Mouse (Mus musculus) limb, embryonic 11.5 days (tissue): ENCODE data around the gene Zfp850. TPM values are rescaled to one million over a fixed set of nuclear protein-coding genes. Genes with fewer than 3 reads are reported as not detected.

Source experiments
- ATAC-seq: fragments of 200-750 bp; cut with Nextera tagmentation; 2 replicates; pipeline ENCODE4 v1.8.0; 2017; ENCODE audit warnings: low read depth; ENCODE audit not compliant: insufficient number of reproducible peaks, low FRiP score, low TSS enrichment
- DNase-seq: peaks from one replicate; pipeline ENCODE4 v3.0.0-alpha.2; 2015; ENCODE audit warnings: low spot score
- H3K27ac ChIP-seq: fragments of 300-500 bp; sonication (generic); replicated peaks from 2 replicates; pipeline ENCODE4 v1.5.1; 2014; ENCODE audit warnings: low read depth, mild to moderate bottlenecking, low read length
- H3K27me3 ChIP-seq: fragments of 300-500 bp; sonication (generic); 2 replicates; pipeline ENCODE4 v1.6.1; 2014; ENCODE audit warnings: mild to moderate bottlenecking, low read length, mixed read lengths; ENCODE audit not compliant: control insufficient read depth, insufficient read depth
- H3K36me3 ChIP-seq: fragments of 300-500 bp; sonication (generic); 2 replicates; pipeline ENCODE4 v1.6.1; 2014; ENCODE audit warnings: mild to moderate bottlenecking, low read length, moderate library complexity, mixed read lengths; ENCODE audit not compliant: control insufficient read depth, insufficient read depth
- H3K4me1 ChIP-seq: fragments of 300-500 bp; sonication (generic); 2 replicates; pipeline ENCODE4 v1.6.1; 2014; ENCODE audit warnings: low read length, mixed read lengths; ENCODE audit not compliant: control insufficient read depth, insufficient read depth
- H3K4me2 ChIP-seq: fragments of 300-500 bp; sonication (generic); 2 replicates; pipeline ENCODE4 v1.6.1; 2014; ENCODE audit warnings: low read depth, mild to moderate bottlenecking, moderate library complexity; ENCODE audit not compliant: severe bottlenecking
- H3K4me3 ChIP-seq: fragments of 300-500 bp; sonication (generic); 2 replicates; pipeline ENCODE4 v1.5.1; 2014; ENCODE audit warnings: low read depth, low read length
- H3K9ac ChIP-seq: fragments of 300-500 bp; sonication (generic); 2 replicates; pipeline ENCODE4 v1.6.1; 2014; ENCODE audit warnings: mild to moderate bottlenecking, low read length
- H3K9me3 ChIP-seq: fragments of 300-500 bp; sonication (generic); 2 replicates; pipeline ENCODE4 v1.6.1; 2016; ENCODE audit warnings: low read length; ENCODE audit not compliant: control insufficient read depth
- WGBS: fragments of 180-500 bp; shearing (Covaris S2); extraction: QIAGEN DNeasy Blood & Tissue Kit; methylation state at CpG from one replicate; pipeline ENCODE4 v1.1.7; 2014; 5-methylcytosine and 5-hydroxymethylcytosine counted together
- polyA plus RNA-seq: library from polyadenylated mRNA; unstranded; fragments of >200 nt; fragmentation: Nextera tagmentation; extraction: Ambion mirVana; gene quantifications from 2 replicates; pipeline ENCODE4 v1.2.1, GENCODE M21; 2014

Gene Zfp850
- 8.6 and 9.2 TPM in 2 replicates for polyA plus RNA-seq

DNA sequence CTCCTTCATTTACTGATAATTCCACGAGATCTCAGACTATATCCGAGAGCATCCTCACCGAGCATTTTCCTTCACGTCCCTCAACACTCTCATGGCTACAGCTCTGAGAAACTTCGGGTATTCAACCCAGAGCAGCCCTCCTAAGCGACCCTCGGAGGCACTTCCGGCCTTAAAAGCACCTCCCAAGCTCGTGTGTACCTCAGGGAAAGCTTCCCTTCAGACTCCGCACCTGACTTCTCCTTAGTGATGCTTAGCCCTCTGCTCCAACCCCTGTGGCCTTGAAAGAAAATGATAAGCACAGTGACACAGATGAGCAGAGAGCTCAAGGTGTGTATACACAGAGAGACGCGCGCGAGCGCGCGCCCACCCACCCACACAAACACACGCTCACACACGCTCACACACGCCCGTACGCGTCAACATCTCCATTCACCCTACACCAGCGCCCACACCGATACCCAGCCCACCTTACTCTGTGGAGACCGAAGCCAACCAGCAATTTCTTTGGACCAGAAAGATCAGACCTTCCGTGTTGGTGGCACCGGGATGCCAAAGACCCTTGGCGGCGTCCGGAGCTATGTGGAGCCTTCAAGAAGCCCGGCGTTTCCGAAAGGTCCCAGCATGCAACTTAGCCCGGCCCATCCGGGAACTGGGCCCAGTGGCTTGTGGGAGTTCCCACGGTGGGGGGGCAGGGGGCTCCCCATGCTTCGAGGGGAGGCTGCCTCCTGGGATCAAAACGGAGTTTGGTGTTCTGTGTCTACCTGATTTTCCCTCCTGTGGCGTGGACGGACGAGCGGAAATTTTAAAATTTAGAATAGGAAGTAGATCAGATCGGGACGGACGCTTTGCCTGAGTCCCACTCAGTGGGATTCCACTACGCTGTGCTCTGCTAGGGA is at the start of gene Zfp850:
TSS of gene Zfp850 (minus strand) at position 567 of the 896 bp plus-strand sequence.
- Histone ChIP-seq H3K27ac (no peak within 1 kb of the TSS; the same call in 1 of the 2 replicates), H3K27me3 (no peaks in the 10 kb centered on the region), H3K36me3 (no peaks in the 10 kb centered on the region), H3K9ac (peak within 1 kb of the TSS; percentile 54), H3K9me3 (no peaks in the 10 kb centered on the region), H3K4me2 (peak within 1 kb of the TSS; percentile 51), H3K4me3 (peak within 1 kb of the TSS; percentile 68), H3K4me1 (no peaks in the 10 kb centered on the region)
- WGBS: under 1% methylated on average over 47 of the region's 47 CpGs
- peak; percentile 81 for ATAC-seq
- peak; percentile 85 for DNase-seq

GRCm38 (mm10) chr7:28059972-28060371 is 46.1 kb upstream of the Zfp850 start:
- no peak overlapping the region for H3K4me3 ChIP-seq
- H3K27ac ChIP-seq: no peak overlapping the region
- H3K36me3 ChIP-seq: no peaks in the 10 kb centered on the region
- no peak for ATAC-seq
- H3K4me2 ChIP-seq: no peak overlapping the region
- H3K9ac ChIP-seq: no peak overlapping the region
- no peaks in the 10 kb centered on the region for H3K27me3 ChIP-seq
- 81% methylated on average over 1 of the region's 1 CpGs for WGBS
- no peaks in the 10 kb centered on the region for H3K9me3 ChIP-seq
- no peaks in the 10 kb centered on the region for H3K4me1 ChIP-seq
- no peak for DNase-seq

GRCm38 (mm10) chr7:28053046-28053930 is 39.4 kb upstream of the Zfp850 start:
- DNase-seq (no peak), ATAC-seq (no peak)
- H3K9me3 ChIP-seq: no peaks in the 10 kb centered on the region
- H3K27me3 ChIP-seq: no peaks in the 10 kb centered on the region
- WGBS: 84% methylated on average over 6 of the region's 6 CpGs
- H3K36me3 ChIP-seq: no peaks in the 10 kb centered on the region
- no peak overlapping the region for H3K9ac ChIP-seq
- 0 out of 2 replicates have a peak, but pooled peaks cover 3% of the 10 kb centered on the region for H3K4me1 ChIP-seq
- H3K4me3 ChIP-seq: no peak overlapping the region
- no peak overlapping the region for H3K27ac ChIP-seq
- no peak overlapping the region for H3K4me2 ChIP-seq

DNA sequence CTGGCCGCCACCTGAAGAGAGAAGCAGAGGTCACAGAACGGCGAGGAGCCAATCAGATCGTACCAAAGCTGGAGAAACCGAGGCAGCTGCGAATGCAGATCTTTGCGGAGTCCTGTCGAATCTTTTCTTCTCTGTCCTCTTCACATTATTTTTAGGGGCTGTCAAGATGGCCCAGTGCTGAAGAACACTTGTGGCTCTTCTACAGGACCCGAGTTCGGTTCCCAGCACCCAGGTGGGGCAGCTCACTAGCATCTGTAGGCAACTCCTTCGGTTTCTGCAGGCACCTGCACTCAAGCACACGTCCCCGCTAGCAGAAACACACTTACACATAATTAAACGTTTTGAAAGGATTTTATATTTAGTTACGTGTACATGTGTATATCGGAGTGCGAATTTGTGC is 36.7 kb upstream of the Zfp850 start:
- ATAC-seq: no peak
- Histone ChIP-seq H3K9me3 (no peaks in the 10 kb centered on the region), H3K27ac (no peak overlapping the region), H3K27me3 (no peaks in the 10 kb centered on the region), H3K4me3 (no peak overlapping the region), H3K9ac (peak overlapping the region; percentile 27; the same call in 1 of the 2 replicates), H3K4me2 (no peak overlapping the region), H3K4me1 (0 out of 2 replicates have a peak, but pooled peaks cover 3% of the 10 kb centered on the region), H3K36me3 (peaks cover 16% of the 10 kb centered on the region)
- WGBS: 62% methylated on average over 17 of the region's 17 CpGs
- peak; percentile 25 for DNase-seq

- Histone ChIP-seq H3K9me3 (no peaks in the 10 kb centered on the region), H3K4me1 (0 out of 2 replicates have a peak, but pooled peaks cover 3% of the 10 kb centered on the region), H3K27me3 (no peaks in the 10 kb centered on the region), H3K27ac (no peak within 1 kb of the TSS), H3K4me2 (peak within 1 kb of the TSS; percentile 67), H3K9ac (peak within 1 kb of the TSS; percentile 73), H3K4me3 (peak within 1 kb of the TSS; percentile 84), H3K36me3 (peaks cover 21% of the 10 kb centered on the region)
- ATAC-seq (peak; percentile 93), DNase-seq (peak; percentile 98)
- under 1% methylated on average over 52 of the region's 52 CpGs for WGBS
These were observed 35.8 kb upstream of the Zfp850 start, which contains the start of gene Psmc4 for GRCm38 (mm10) chr7:28049476-28050409. Gene Psmc4 (minus strand): TSS chr7:28050101.

DNA sequence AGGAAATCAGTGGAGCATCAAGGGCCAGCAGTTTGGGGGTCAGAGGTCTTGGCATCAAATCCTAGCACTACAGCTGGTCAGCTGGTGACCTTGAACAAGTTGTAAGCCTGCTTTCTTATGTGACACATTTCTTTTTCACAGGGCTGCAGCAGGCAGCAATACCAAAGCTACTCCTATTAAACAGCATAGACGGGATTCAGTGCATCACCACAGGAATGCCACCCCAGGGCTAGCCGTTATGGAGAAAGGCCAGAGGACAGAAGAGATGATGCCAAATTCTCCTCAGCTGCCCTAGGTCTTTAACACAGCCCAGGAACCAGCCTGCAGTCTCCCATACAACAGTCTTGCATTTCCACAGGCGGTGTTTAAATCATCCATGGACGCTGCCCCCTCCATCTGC is 30.6 kb upstream of the Zfp850 start:
- Histone ChIP-seq H3K27ac (no peak overlapping the region), H3K4me1 (0 out of 2 replicates have a peak, but pooled peaks cover 3% of the 10 kb centered on the region), H3K4me3 (no peak overlapping the region), H3K4me2 (no peak overlapping the region), H3K9me3 (no peaks in the 10 kb centered on the region), H3K27me3 (no peaks in the 10 kb centered on the region), H3K36me3 (peaks cover 34% of the 10 kb centered on the region), H3K9ac (no peak overlapping the region)
- no peak for DNase-seq
- no peak for ATAC-seq
- 86% methylated on average over 4 of the region's 4 CpGs for WGBS

GRCm38 (mm10) chr7:28014445-28014810 is 513 bp upstream of the Zfp850 start:
- ATAC-seq: peak; percentile 27; the same call in 1 of the 2 replicates
- 25% methylated on average over 7 of the region's 7 CpGs for WGBS
- no peak overlapping the region for H3K27ac ChIP-seq

More at GRCm38 (mm10) chr7:28014445-28014810, 513 bp upstream of the Zfp850 start:
- Histone ChIP-seq H3K4me3 (peak overlapping the region; percentile 68), H3K36me3 (no peaks in the 10 kb centered on the region), H3K9ac (peak overlapping the region; percentile 54), H3K4me1 (no peaks in the 10 kb centered on the region), H3K9me3 (no peaks in the 10 kb centered on the region), H3K4me2 (peak overlapping the region; percentile 51), H3K27me3 (no peaks in the 10 kb centered on the region)
- no peak for DNase-seq
